Mouse (Mus musculus) layer of hippocampus, adult 8-10 months (tissue): Measurements from ENCODE around the gene Gm10135. TPM values are rescaled to one million over a fixed set of nuclear protein-coding genes. Genes with fewer than 3 reads are reported as not detected.
"Not testable (repeated sequence)": the region's sequence is repeated elsewhere in the genome, so short reads cannot be mapped to it uniquely, and the experiment has no call there.

Experiments
- DNase-seq, 2 experiments: peaks; one replicate each; pipeline ENCODE4 v3.0.0; 2022; ENCODE audit warnings: low spot score in 2 of 2
- total RNA-seq, 4 experiments: library from RNA; stranded (reverse); gene quantifications; 2 replicates each; pipeline ENCODE4 v1.2.4; 2022

Gene Gm10135
- total RNA-seq, 4 experiments from 2014 or later = not detected

GRCm38 (mm10) chr5:72965706-72966105, 8.8 kb downstream of the Gm10135 start:
- no peak for DNase-seq

GRCm38 (mm10) chr5:72960096-72960495, 14.4 kb downstream of the Gm10135 start:
- no peak for DNase-seq

- no peak for DNase-seq
Observed at GRCm38 (mm10) chr5:72957281-72957680, 17.2 kb downstream of the Gm10135 start.

DNA sequence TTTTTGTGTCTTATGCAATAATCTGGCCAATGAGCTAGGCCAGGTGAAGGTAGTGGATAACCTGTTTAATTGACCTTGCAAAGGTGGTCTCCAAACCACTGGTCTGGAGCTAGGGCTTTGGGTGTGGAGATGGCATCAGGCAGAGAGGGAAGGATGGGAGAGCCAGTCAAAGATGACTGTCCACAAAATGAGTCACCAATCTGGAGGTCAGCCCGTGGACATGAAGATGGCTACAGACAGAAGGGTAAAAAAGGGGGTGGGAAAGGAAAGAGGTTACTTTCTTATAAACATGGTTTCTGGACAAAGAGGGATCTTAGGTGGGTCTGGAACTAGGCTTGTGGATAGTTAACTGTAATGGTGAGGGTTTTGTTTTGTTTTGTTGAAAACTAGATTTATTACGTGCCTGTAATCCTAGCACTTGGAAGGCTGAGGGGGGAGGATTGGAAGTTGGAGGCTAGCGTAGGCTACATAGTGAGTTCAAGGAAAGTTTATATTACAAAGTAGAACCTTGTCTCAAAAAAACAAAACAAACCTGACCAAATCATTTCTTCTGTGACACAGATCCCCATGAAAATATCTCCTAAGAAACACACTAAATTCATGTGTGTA, 20.4 kb downstream of the Gm10135 start:
- no peak for DNase-seq

DNA sequence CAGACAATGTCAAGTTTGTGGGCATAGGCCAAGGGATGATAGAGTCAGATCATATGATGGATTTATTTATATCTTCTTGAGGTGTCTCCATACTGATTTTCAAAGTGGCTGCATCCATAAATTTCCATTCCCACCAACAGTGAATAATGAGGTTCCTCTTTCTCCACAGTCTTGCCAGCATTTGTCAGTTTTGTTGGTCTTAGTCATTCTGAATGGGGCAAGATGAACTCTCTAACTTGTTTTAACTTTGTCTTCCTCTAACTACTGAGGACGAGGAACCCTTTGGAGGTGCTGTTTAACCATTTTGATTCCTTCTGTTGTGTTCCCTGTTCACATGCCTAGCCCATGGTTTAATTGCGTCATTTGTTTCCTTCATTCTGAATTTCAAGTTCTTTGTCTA, 24.2 kb downstream of the Gm10135 start:
- DNase-seq = no peak

DNA sequence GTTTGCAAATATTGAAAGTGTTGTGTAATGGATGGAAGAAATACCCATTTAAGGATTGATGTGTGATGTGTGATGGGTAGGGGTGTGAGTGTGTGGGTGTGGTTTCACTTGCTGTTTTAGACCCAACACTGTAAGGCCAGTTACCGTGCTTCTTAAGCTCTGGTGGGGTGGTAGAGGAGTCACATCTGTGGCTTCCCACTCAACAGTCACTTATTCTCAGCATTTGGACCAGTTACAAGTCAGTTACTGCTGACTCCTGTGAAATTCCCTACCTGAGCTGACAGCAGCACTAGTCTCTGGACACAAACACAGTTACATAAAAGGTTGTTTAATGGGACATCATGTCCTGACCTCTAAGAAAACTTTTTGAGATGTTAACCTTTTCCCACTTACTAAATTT, 26.4 kb downstream of the Gm10135 start:
- DNase-seq = no peak

GRCm38 (mm10) chr5:72940906-72941432, 33.5 kb downstream of the Gm10135 start:
- DNase-seq = no peak

DNA sequence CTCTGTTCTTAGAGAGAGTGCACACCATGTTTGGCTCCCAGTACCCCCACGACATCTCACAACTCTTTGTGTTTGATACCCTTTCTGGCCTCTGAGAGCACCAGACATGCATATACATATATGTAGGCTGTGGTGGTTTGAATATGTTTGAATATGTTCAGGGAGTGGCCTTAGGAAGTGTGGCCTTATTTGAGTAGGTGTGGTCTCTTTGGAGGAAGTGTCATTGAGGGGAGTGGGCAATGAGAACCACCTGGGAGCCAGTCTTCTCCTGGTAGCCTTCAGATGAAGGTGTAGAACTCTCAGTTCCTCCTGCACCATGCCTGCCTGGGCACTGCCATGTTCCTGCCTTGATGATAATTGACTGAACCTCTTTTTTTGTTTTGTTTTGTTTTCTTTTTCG, 35.2 kb downstream of the Gm10135 start:
- no peak for DNase-seq

GRCm38 (mm10) chr5:72938421-72938820, 36.1 kb downstream of the Gm10135 start:
- DNase-seq = not testable (repeated sequence)

- no peak for DNase-seq
Observed at GRCm38 (mm10) chr5:72933026-72933675, 41.4 kb downstream of the Gm10135 start.

DNA sequence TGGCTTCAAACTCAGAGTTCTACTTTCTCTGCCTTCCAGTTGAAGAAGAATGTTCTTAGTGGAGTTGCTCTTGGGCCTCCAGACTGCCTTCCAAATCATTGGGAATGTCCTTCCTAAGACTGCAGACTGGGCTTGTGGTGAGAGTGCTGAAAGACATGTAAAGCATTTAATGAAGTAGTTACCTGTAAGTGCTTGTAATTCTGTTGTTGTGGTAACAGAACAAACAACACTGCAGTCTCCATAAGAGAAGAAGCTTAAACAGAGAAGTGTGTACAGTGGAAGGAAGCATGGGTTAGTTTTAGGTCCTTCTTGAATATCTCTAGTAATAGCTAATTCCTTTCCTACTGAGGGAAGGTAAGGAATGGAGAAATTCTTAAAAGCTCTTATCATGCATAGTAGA, 47.4 kb downstream of the Gm10135 start:
- no peak for DNase-seq

GRCm38 (mm10) chr5:72922796-72923195, 51.7 kb downstream of the Gm10135 start:
- DNase-seq = no peak

- no peak for DNase-seq
Observed at GRCm38 (mm10) chr5:72921171-72921570, 53.3 kb downstream of the Gm10135 start.

GRCm38 (mm10) chr5:72920416-72920815, 54.1 kb downstream of the Gm10135 start:
- DNase-seq = no peak

- DNase-seq = no peak
Observed at GRCm38 (mm10) chr5:72916851-72917250, 57.7 kb downstream of the Gm10135 start.

- no peak for DNase-seq
Observed at GRCm38 (mm10) chr5:72916048-72916447, 58.5 kb downstream of the Gm10135 start.

Other genes with a start within 250 kb of the Gm10135 start
- under 1 TPM in 3 of 4 experiments, not detected in 1; 0.06 to 0.20 (median 0.18) TPM for gene Txk, start 221.9 kb downstream of the Gm10135 start, total RNA-seq
- 1 to 10 TPM; 1.1 to 5.9 (median 4.1) TPM for gene Tec, start 106.2 kb downstream of the Gm10135 start, total RNA-seq
- 10 to 100 TPM; 23.7 to 26.8 (median 25.7) TPM for gene Slain2, start 60.4 kb downstream of the Gm10135 start, total RNA-seq
- under 1 TPM in 3 of 4 experiments, not detected in 1; 0.30 to 0.61 (median 0.41) TPM for gene Slc10a4, start 32.2 kb upstream of the Gm10135 start, total RNA-seq